Mouse (Mus musculus) bone marrow, adult 2 months (tissue): ENCODE data around the gene Prpf31. TPM values are rescaled to one million over a fixed set of nuclear protein-coding genes. Genes with fewer than 3 reads are reported as not detected.

Experiments
- H3K27ac ChIP-seq: fragments of 200-500 bp; 2 replicates; pipeline ENCODE4 v1.5.1; 2012; ENCODE audit warnings: low read depth, mild to moderate bottlenecking, control low read depth, inconsistent platforms, low read length; ENCODE audit not compliant: control insufficient read depth, poor library complexity, insufficient read depth
- H3K4me1 ChIP-seq: fragments of 200-500 bp; 2 replicates; pipeline ENCODE4 v1.6.1; 2011; ENCODE audit warnings: low read length; ENCODE audit not compliant: control insufficient read depth, insufficient read depth
- H3K4me3 ChIP-seq: fragments of 200-500 bp; replicated peaks from 2 replicates; pipeline ENCODE3; 2011; ENCODE audit warnings: mild to moderate bottlenecking, low read depth, low read length, control low read depth; ENCODE audit not compliant: control insufficient read depth
- CTCF ChIP-seq: fragments of 200-500 bp; IDR thresholded peaks from 2 replicates; pipeline ENCODE4 v1.5.1; 2011; ENCODE audit warnings: low read length, control low read depth; ENCODE audit not compliant: control insufficient read depth, insufficient read depth
- POLR2A ChIP-seq: fragments of 200-500 bp; IDR thresholded peaks from 2 replicates; pipeline ENCODE4 v1.6.1; 2011; ENCODE audit warnings: low read depth, mild to moderate bottlenecking, control low read depth, low read length, borderline replicate concordance; ENCODE audit not compliant: control insufficient read depth
- WGBS: fragments of 180-500 bp; shearing (Covaris S2); methylation state at CpG from one replicate; pipeline ENCODE4 v1.1.7; 2018; 5-methylcytosine and 5-hydroxymethylcytosine counted together
- polyA plus RNA-seq: library from polyadenylated mRNA; stranded (reverse); fragments of >200 nt; gene quantifications from 2 replicates; pipeline ENCODE4 v1.2.4, GENCODE M21; 2011; ENCODE audit warnings: low replicate concordance; ENCODE audit not compliant: missing spikeins, insufficient read depth, insufficient read length

The Prpf31 gene
- polyA plus RNA-seq, 1 experiment: 45.2 TPM

- peak; percentile 62; the same call in 1 of the 2 replicates for TF ChIP-seq POLR2A
- TF ChIP-seq CTCF: no peak
- whole genome bisulfite sequencing: under 1% methylated on average over 55 of the region's 58 CpGs
- peak within 1 kb of the TSS; percentile 97 for H3K27ac ChIP-seq
- peaks cover 5% of the 10 kb centered on the region for H3K4me1 ChIP-seq
- peak within 1 kb of the TSS; percentile 94 for H3K4me3 ChIP-seq
These were observed 15.1 kb downstream of the Prpf31 start, which contains the start of gene Cnot3 for GRCm38 (mm10) chr7:3644672-3645487. TSS of gene Cnot3 (plus strand) at chr7:3645268.

DNA sequence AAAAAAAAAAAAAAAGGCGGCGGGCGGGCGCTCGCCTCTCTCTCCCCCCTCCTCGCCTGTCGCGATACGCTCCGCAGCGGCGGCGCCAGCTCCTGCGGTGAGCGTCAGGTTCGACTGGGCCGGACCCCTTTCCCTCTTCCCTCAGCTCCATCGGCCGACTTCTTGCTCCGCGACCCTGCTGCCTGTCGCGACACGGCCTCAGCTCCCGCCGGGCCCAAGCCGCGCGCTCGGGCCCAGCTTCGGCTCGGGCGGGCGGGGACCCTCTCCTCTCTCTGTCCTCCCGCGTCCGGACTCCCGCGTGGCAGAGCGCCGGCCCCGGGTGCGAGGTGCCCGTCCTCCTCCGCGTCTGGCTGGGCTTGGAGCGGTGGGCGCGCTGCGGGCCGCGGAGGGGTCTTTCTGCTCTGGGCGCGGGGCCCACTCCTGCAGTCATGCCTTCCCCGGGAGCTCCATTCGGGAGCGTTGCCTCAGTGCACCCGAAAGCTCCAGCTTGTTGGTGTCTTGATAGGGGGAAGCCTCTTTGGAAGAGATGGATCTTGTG lies 15.8 kb downstream of the Prpf31 start:
- TF ChIP-seq POLR2A (no peak; the same call in 1 of the 2 replicates), CTCF (no peak)
- WGBS: under 1% methylated on average over 54 of the region's 58 CpGs
- H3K4me3 ChIP-seq: peak overlapping the region; percentile 94
- peaks cover 5% of the 10 kb centered on the region for H3K4me1 ChIP-seq
- peak overlapping the region; percentile 97 for H3K27ac ChIP-seq

DNA sequence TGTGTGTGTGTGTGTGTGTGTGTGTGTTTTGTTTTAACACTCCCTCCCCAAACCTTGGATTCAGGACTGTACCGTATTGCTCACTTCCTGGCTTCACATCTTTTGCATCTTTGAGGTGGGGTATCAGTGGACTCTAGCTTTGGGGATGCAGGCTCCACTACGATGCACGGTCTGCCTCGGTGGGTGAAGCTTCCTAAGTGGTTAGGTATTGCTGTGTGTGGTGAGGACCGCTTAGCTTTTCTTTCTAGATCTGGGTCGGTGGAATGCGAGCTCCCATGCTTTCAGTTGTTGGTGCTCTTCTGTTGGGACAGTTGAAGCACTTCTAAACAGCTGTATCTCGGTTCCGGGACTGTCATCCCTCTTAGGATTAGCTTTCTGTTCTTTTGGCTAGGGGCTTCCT lies 16.4 kb downstream of the Prpf31 start:
- TF ChIP-seq CTCF: no peak
- no peak for TF ChIP-seq POLR2A
- 13% methylated on average over 9 of the region's 9 CpGs for WGBS
- Histone ChIP-seq H3K27ac (peak overlapping the region; percentile 97; the same call in 1 of the 2 replicates), H3K4me3 (peak overlapping the region; percentile 94), H3K4me1 (peaks cover 5% of the 10 kb centered on the region)

- H3K4me1 ChIP-seq: peaks cover 5% of the 10 kb centered on the region
- no peak overlapping the region; the same call in 1 of the 2 replicates for H3K27ac ChIP-seq
- no peak for TF ChIP-seq CTCF
- TF ChIP-seq POLR2A: no peak
- 54% methylated on average over 4 of the region's 4 CpGs for WGBS
- peak overlapping the region; percentile 94 for H3K4me3 ChIP-seq
These were observed 16.9 kb downstream of the Prpf31 start for GRCm38 (mm10) chr7:3646641-3647040.

GRCm38 (mm10) chr7:3656966-3657365 lies 27.2 kb downstream of the Prpf31 start:
- H3K4me1 ChIP-seq: no peaks in the 10 kb centered on the region; the same call in 1 of the 2 replicates
- 92% methylated on average over 4 of the region's 4 CpGs for WGBS
- TF ChIP-seq POLR2A (no peak), CTCF (no peak)

GRCm38 (mm10) chr7:3658578-3658977 lies 28.8 kb downstream of the Prpf31 start:
- WGBS: 91% methylated on average over 14 of the region's 14 CpGs
- Histone ChIP-seq H3K27ac (no peak overlapping the region), H3K4me3 (no peak overlapping the region), H3K4me1 (no peaks in the 10 kb centered on the region; the same call in 1 of the 2 replicates)
- TF ChIP-seq CTCF (no peak), POLR2A (no peak)

More at GRCm38 (mm10) chr7:3656966-3657365, 27.2 kb downstream of the Prpf31 start:
- H3K27ac ChIP-seq: no peak overlapping the region
- H3K4me3 ChIP-seq: no peak overlapping the region

DNA sequence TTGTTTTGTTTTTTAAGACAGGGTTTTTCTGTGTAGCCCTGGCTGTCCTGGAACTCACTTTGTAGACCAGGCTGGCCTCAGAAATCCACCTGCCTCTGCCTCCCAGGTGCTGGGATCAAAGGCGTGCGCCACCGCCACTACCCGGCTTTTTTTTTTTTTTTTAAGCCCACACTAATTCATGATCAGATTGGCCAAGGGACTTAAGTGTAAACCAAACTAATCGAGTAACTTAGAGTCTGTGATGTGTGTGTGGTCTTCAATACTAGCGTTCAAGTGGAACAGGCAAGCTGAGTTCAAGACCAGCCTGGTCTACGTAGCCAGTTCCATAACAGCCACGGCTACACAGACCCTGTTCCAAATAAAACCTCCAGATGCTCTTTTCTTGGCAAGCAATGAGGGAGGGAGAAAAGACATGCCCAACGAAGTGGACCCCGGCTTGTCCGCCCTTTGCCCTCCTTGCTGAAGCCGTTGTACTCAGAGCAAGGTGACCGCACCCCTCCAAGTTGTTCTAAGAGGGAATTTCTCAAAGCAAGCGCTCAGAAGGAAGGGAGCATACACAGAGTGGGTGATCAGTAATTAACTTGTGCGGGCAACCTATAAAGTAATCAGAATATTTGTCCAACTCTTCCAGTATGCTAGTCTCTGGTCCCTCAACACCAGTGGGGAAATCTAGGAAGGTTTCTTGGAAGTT lies 34.9 kb downstream of the Prpf31 start:
- TF ChIP-seq POLR2A: no peak
- no peak for TF ChIP-seq CTCF
- H3K4me3 ChIP-seq: peak overlapping the region; percentile 86
- H3K27ac ChIP-seq: peak overlapping the region; percentile 80
- H3K4me1 ChIP-seq: peaks cover 3% of the 10 kb centered on the region; the same call in 1 of the 2 replicates
- WGBS: 26% methylated on average over 15 of the region's 15 CpGs
